Mouse (Mus musculus) embryo, embryonic 11.5 days (tissue): ENCODE data around the gene Aaas.

Source experiments
- DNase-seq: peaks from one replicate; pipeline ENCODE4 v3.0.0-alpha.2; 2012; ENCODE audit warnings: low read depth, low spot score

Aaas gene

GRCm38 (mm10) chr15:102350138-102350941 is at the start of gene Aaas:
Gene Aaas (minus strand): TSS chr15:102350771.
- peak; percentile 93 for DNase-seq

GRCm38 (mm10) chr15:102399229-102400221 is 49.0 kb upstream of the Aaas start:
- DNase-seq: peak; percentile 55

GRCm38 (mm10) chr15:102398629-102399028 is 48.1 kb upstream of the Aaas start:
- DNase-seq: no peak

- DNase-seq: no peak
These were observed 44.5 kb upstream of the Aaas start for GRCm38 (mm10) chr15:102395061-102395460.

- no peak for DNase-seq
These were observed 43.0 kb upstream of the Aaas start for GRCm38 (mm10) chr15:102393584-102394014.

GRCm38 (mm10) chr15:102392520-102392919 is 41.9 kb upstream of the Aaas start:
- no peak for DNase-seq

- no peak for DNase-seq
These were observed 38.4 kb upstream of the Aaas start for GRCm38 (mm10) chr15:102388942-102389341.

- DNase-seq: no peak
These were observed 36.1 kb upstream of the Aaas start for GRCm38 (mm10) chr15:102386640-102387039.

GRCm38 (mm10) chr15:102383671-102384070 is 33.1 kb upstream of the Aaas start:
- DNase-seq: no peak

- no peak for DNase-seq
These were observed 31.0 kb upstream of the Aaas start for GRCm38 (mm10) chr15:102381575-102381974.

- DNase-seq: no peak
These were observed 27.3 kb upstream of the Aaas start for GRCm38 (mm10) chr15:102377810-102378262.

GRCm38 (mm10) chr15:102377163-102377543 is 26.6 kb upstream of the Aaas start:
- peak; percentile 81 for DNase-seq

GRCm38 (mm10) chr15:102376453-102377162 is 26.0 kb upstream of the Aaas start:
- no peak for DNase-seq

- no peak for DNase-seq
These were observed 20.2 kb upstream of the Aaas start for GRCm38 (mm10) chr15:102370727-102371126.

GRCm38 (mm10) chr15:102369972-102370371 is 19.4 kb upstream of the Aaas start:
- no peak for DNase-seq

GRCm38 (mm10) chr15:102366733-102367344 is 16.3 kb upstream of the Aaas start, which contains the start of gene Sp7:
Gene Sp7 (minus strand): TSS chr15:102367182.
- DNase-seq: no peak

- DNase-seq: no peak
These were observed 15.7 kb upstream of the Aaas start for GRCm38 (mm10) chr15:102366238-102366637.

- no peak for DNase-seq
These were observed 14.1 kb upstream of the Aaas start for GRCm38 (mm10) chr15:102364678-102365077.

- no peak for DNase-seq
These were observed 12.1 kb upstream of the Aaas start for GRCm38 (mm10) chr15:102362648-102363047.

GRCm38 (mm10) chr15:102358834-102359233 is 8.3 kb upstream of the Aaas start:
- no peak for DNase-seq

GRCm38 (mm10) chr15:102358126-102358525 is 7.6 kb upstream of the Aaas start:
- DNase-seq: no peak
